Mouse (Mus musculus) CH12.LX (cell line): Measurements from ENCODE around the gene Tmem54.

Experiments used
- CTCF ChIP-seq, 2 experiments: IDR thresholded peaks in 1 of 2; conservative IDR thresholded peaks in 1 of 2; 2 replicates each; pipeline ENCODE4 v1.5.1; 2011 to 2012; ENCODE audit warnings: low read depth in 2 of 2, low read length in 2 of 2, improper control_type of control experiment in 1 of 2, inconsistent platforms in 1 of 2, mild to moderate bottlenecking in 1 of 2, moderate library complexity in 1 of 2
- E2F4 ChIP-seq: IDR thresholded peaks from 2 replicates; pipeline ENCODE4 v1.6.1; 2011; ENCODE audit warnings: low read depth, low read length, improper control_type of control experiment; ENCODE audit not compliant: insufficient replicate concordance
- MAX ChIP-seq: IDR thresholded peaks from 2 replicates; pipeline ENCODE4 v1.6.1; 2011; ENCODE audit warnings: low read length, improper control_type of control experiment
- MAZ ChIP-seq: IDR thresholded peaks from 2 replicates; pipeline ENCODE4 v1.6.1; 2012; ENCODE audit warnings: low read depth, mild to moderate bottlenecking, inconsistent platforms, low read length, improper control_type of control experiment, moderate library complexity
- MXI1 ChIP-seq: IDR thresholded peaks from 2 replicates; pipeline ENCODE4 v1.6.1; 2011; ENCODE audit warnings: mild to moderate bottlenecking, low read depth, low read length, improper control_type of control experiment
- POLR2A ChIP-seq: IDR thresholded peaks from 2 replicates; pipeline ENCODE4 v1.6.1; 2011; ENCODE audit warnings: low read depth, mild to moderate bottlenecking, improper control_type of control experiment, low read length
- RAD21 ChIP-seq: IDR thresholded peaks from 2 replicates; pipeline ENCODE4 v1.6.1; 2011; ENCODE audit warnings: low read depth, mild to moderate bottlenecking, low read length, improper control_type of control experiment, moderate library complexity
- TCF12 ChIP-seq: IDR thresholded peaks from 2 replicates; pipeline ENCODE4 v1.6.1; 2014; ENCODE audit warnings: low read depth, mild to moderate bottlenecking, inconsistent platforms, low read length, improper control_type of control experiment
- USF1 ChIP-seq: IDR thresholded peaks from 2 replicates; pipeline ENCODE4 v1.6.1; 2014; ENCODE audit warnings: low read depth, mild to moderate bottlenecking, inconsistent platforms, low read length, improper control_type of control experiment
- ZNF384 ChIP-seq: IDR thresholded peaks from 2 replicates; pipeline ENCODE4 v1.6.1; 2012; ENCODE audit warnings: low read depth, low read length, improper control_type of control experiment, inconsistent platforms

DNA sequence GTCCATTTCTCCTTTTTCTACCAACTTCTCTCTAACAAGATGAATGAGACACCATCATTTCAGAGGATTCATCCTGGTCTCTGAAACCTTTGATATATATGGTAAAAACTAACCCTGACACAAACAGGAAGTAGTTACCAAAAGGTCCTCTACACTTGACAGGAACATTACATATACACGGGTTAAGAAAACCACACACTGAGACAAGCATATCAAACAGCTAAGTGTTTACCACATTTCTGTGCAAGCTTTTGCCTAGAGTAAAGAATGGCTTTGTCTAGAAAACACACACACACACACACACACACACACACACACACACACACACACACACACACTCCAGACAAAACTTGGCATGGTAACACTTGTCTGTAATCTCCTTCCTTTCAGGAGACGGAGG, 41.0 kb downstream of the Tmem54 start:
- TF ChIP-seq CTCF (conservative IDR thresholded peaks at IDR 0.05 in 1 of 2, IDR thresholded peaks at IDR 0.05 in 1 of 2; ENCODE audit: low read depth in 2 of 2, low read length in 2 of 2) (no peak), USF1 (no peak), MAX (no peak), POLR2A (no peak), ZNF384 (no peak), E2F4 (no peak), RAD21 (no peak), MAZ (no peak), TCF12 (no peak), MXI1 (no peak)
